In the genomic region with DNA sequence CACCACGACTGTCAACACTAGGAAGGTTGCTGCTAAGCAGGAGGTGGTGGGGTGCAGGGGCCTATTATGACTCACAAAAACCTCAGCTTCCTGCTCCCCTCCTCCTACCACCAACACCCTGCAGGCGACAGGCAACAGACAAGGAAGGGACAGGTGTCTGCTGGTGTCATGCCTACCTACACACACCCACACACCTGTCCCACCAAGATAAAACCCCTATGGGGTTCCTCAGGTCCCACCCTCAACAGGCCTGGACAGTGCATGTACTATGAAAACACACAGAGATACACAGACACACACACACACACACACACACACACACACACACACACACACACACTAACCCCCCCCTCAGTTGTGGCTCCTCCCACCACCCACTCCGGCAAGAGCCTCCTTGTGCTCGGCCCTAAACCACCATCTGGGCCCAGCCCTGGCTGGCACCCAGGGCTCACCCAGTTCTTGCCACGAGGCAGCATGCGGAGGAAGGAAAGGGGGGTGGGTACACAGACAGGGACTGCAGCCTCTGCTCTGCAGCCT, we compare ENCODE assay signal across 8 mouse cellular contexts. TPM values are rescaled to one million over a fixed set of nuclear protein-coding genes. Genes with fewer than 3 reads are reported as not detected.
DNase-seq lines count a peak whose midpoint lies in the region; ATAC-seq and TF ChIP-seq lines count a peak whose summit lies in the region.
"Had no signal": no experiment of that assay in that cellular context is flagged by ENCODE, and none has a peak within 500 bp of the region (broad histone marks: within the 10 kb centered on the region; RNA-seq: fewer than 3 reads in every experiment).

No protein-coding gene starts in this region.

- no peak overlapping the region for H3K4me3 ChIP-seq in lung, postnatal 0 days (ENCODE audit: low read depth, low read length)
- no peak overlapping the region for H3K4me3 ChIP-seq in olfactory bulb, adult 2 months (ENCODE audit: insufficient read depth, low read depth, low read length)

- TF ChIP-seq CTCF in lung, postnatal 0 days (IDR thresholded peaks at IDR 0.05) = no peak
- TF ChIP-seq CTCF in olfactory bulb, adult 2 months (IDR thresholded peaks at IDR 0.05; ENCODE audit: insufficient read depth, low read depth, low read length) = no peak

- WGBS in lung, postnatal 0 days = 60% methylated on average over 5 of the region's 6 CpGs
- 12% methylated on average over 6 of the region's 6 CpGs for WGBS in olfactory bulb, adult 2 months

- no peak for ATAC-seq in lung, postnatal 0 days

- H3K4me2 ChIP-seq in lung, postnatal 0 days (replicated peaks; ENCODE audit: low read depth, low read length) = no peak overlapping the region

- no peaks in the 10 kb centered on the region for H3K9me3 ChIP-seq in lung, postnatal 0 days (ENCODE audit: low read length)

- peaks cover 9% of the 10 kb centered on the region; the same call in 1 of the 2 replicates for H3K36me3 ChIP-seq in lung, postnatal 0 days (ENCODE audit: insufficient read depth, low read length)

- H3K4me1 ChIP-seq in lung, postnatal 0 days (ENCODE audit: insufficient read depth, low read depth, low read length) = peaks cover 9% of the 10 kb centered on the region; the same call in 1 of the 2 replicates
- peaks cover 55% of the 10 kb centered on the region for H3K4me1 ChIP-seq in olfactory bulb, adult 2 months (ENCODE audit: control insufficient read depth, insufficient read depth, low read length)

- no peak for TF ChIP-seq EP300 in lung, postnatal 0 days (IDR thresholded peaks at IDR 0.05)

- H3K9ac ChIP-seq in lung, postnatal 0 days (replicated peaks; ENCODE audit: low read depth) = no peak overlapping the region

- no peak overlapping the region for H3K27ac ChIP-seq in lung, postnatal 0 days (ENCODE audit: low read length)
- peak overlapping the region; percentile 57 for H3K27ac ChIP-seq in olfactory bulb, adult 2 months (ENCODE audit: insufficient read depth, low read depth, low read length)
- H3K27ac ChIP-seq: macrophage had no signal

- peak; percentile 35 for DNase-seq in lung, postnatal 10 days
- DNase-seq in lung, postnatal 0 days (ENCODE audit: low spot score) = no peak
- peak; percentile 95 for DNase-seq in brain, adult 2 months (ENCODE audit: low read depth, low spot score)
- peak; percentile 51 to 61 for DNase-seq in layer of hippocampus, postnatal 10 days (ENCODE audit: low spot score in 2 of 2)
- no peak for DNase-seq in retina, embryonic 14.5 days (ENCODE audit: low spot score)
- no peak for DNase-seq in gastrocnemius, adult 18-20 months (ENCODE audit: low spot score)

- no peak for TF ChIP-seq POLR2A in olfactory bulb, adult 2 months (IDR thresholded peaks at IDR 0.05; ENCODE audit: insufficient read depth, low read depth, low read length)

- H3K27me3 ChIP-seq in lung, postnatal 0 days (replicated peaks; ENCODE audit: insufficient read depth, low read length) = no peaks in the 10 kb centered on the region

RNA-seq across cellular contexts. Expression of a gene that starts 5.1 kb away (rescaled TPM):
- polyA plus RNA-seq in lung, postnatal 0 days (2015; fragmentation: Nextera tagmentation; extraction: Ambion mirVana) = 28.1 and 30.9 TPM in 2 replicates
- 100 to 1,000 TPM; 215 to 259 TPM for total RNA-seq in layer of hippocampus, postnatal 10 days (2021)
- polyA plus RNA-seq in olfactory bulb, adult 2 months (2012; ENCODE audit: insufficient read depth, insufficient read length, low replicate concordance, missing spikeins) = 913 TPM in 1 of 2 replicates, not detected in the other
- 10 to 100 TPM; 59.4 to 61.0 TPM for total RNA-seq in gastrocnemius, adult 18-20 months (2021)

RNA-seq across cellular contexts. Expression of a gene that starts 12.5 kb away (rescaled TPM):
- 0.11 and 0.12 TPM in 2 replicates for polyA plus RNA-seq in lung, postnatal 0 days (2015; fragmentation: Nextera tagmentation; extraction: Ambion mirVana)
- total RNA-seq in layer of hippocampus, postnatal 10 days (2021) = not detected
- not detected in 2 replicates for polyA plus RNA-seq in olfactory bulb, adult 2 months (2012; ENCODE audit: insufficient read depth, insufficient read length, low replicate concordance, missing spikeins)
- not detected for total RNA-seq in gastrocnemius, adult 18-20 months (2021)
- polyA plus RNA-seq: macrophage had no signal

RNA-seq across cellular contexts. Expression of a gene that starts 24.2 kb away (rescaled TPM):
- not detected in 2 replicates for polyA plus RNA-seq in lung, postnatal 0 days (2015; fragmentation: Nextera tagmentation; extraction: Ambion mirVana)
- not detected for total RNA-seq in layer of hippocampus, postnatal 10 days (2021)
- not detected in 2 replicates for polyA plus RNA-seq in olfactory bulb, adult 2 months (2012; ENCODE audit: insufficient read depth, insufficient read length, low replicate concordance, missing spikeins)
- under 1 TPM in 1 of 2 experiments, not detected in 1; 0.48 TPM for total RNA-seq in gastrocnemius, adult 18-20 months (2021)
- polyA plus RNA-seq: macrophage had no signal

RNA-seq across cellular contexts. Expression of a gene that starts 45.4 kb away (rescaled TPM):
- 44.8 and 48.1 TPM in 2 replicates for polyA plus RNA-seq in lung, postnatal 0 days (2015; fragmentation: Nextera tagmentation; extraction: Ambion mirVana)
- 10 to 100 TPM; 24.1 to 29.3 TPM for total RNA-seq in layer of hippocampus, postnatal 10 days (2021)
- polyA plus RNA-seq in olfactory bulb, adult 2 months (2012; ENCODE audit: insufficient read depth, insufficient read length, low replicate concordance, missing spikeins) = not detected in 2 replicates
- total RNA-seq in gastrocnemius, adult 18-20 months (2021) = 10 to 100 TPM; 11.4 to 12.5 TPM

RNA-seq across cellular contexts. Expression of a gene that starts 45.5 kb away (rescaled TPM):
- polyA plus RNA-seq in lung, postnatal 0 days (2015; fragmentation: Nextera tagmentation; extraction: Ambion mirVana) = 73.7 and 80.7 TPM in 2 replicates
- 10 to 100 TPM; 73.2 to 82.3 TPM for total RNA-seq in layer of hippocampus, postnatal 10 days (2021)
- not detected in 2 replicates for polyA plus RNA-seq in olfactory bulb, adult 2 months (2012; ENCODE audit: insufficient read depth, insufficient read length, low replicate concordance, missing spikeins)
- total RNA-seq in gastrocnemius, adult 18-20 months (2021) = 10 to 100 TPM; 39.2 to 46.1 TPM

Comparison
In these comparisons a context has a peak if more than half of its experiments do, and no peak if none do; other contexts are left out.
1. DNase-seq: peak in lung, postnatal 10 days (single experiment), brain, adult 2 months (single experiment) and layer of hippocampus, postnatal 10 days (2 of 2); none in lung, postnatal 0 days (single experiment), retina, embryonic 14.5 days (single experiment) and gastrocnemius, adult 18-20 months (single experiment).